Mouse (Mus musculus) olfactory bulb, adult 2 months (tissue): ENCODE data around the gene Synpo2. TPM values are rescaled to one million over a fixed set of nuclear protein-coding genes. Genes with fewer than 3 reads are reported as not detected.

Experiments used
- H3K27ac ChIP-seq: fragments of 200-500 bp; 2 replicates; pipeline ENCODE4 v1.5.1; 2012; ENCODE audit warnings: low read depth, low read length; ENCODE audit not compliant: insufficient read depth
- H3K4me1 ChIP-seq: fragments of 200-500 bp; 2 replicates; pipeline ENCODE4 v1.6.1; 2012; ENCODE audit warnings: low read length; ENCODE audit not compliant: control insufficient read depth, insufficient read depth
- H3K4me3 ChIP-seq: fragments of 200-500 bp; 2 replicates; pipeline ENCODE4 v1.5.1; 2012; ENCODE audit warnings: mild to moderate bottlenecking, low read depth, low read length, moderate library complexity; ENCODE audit not compliant: insufficient read depth
- CTCF ChIP-seq: fragments of 200-500 bp; IDR thresholded peaks from 2 replicates; pipeline ENCODE4 v1.5.1; 2012; ENCODE audit warnings: low read depth, mild to moderate bottlenecking, low read length, moderate library complexity; ENCODE audit not compliant: insufficient read depth
- POLR2A ChIP-seq: fragments of 200-500 bp; IDR thresholded peaks from 2 replicates; pipeline ENCODE4 v1.6.1; 2012; ENCODE audit warnings: mild to moderate bottlenecking, low read depth, low read length, moderate library complexity; ENCODE audit not compliant: insufficient read depth
- WGBS: fragments of 180-500 bp; shearing (Covaris S2); methylation state at CpG from one replicate; pipeline ENCODE4 v1.1.7; 2018; 5-methylcytosine and 5-hydroxymethylcytosine counted together
- polyA plus RNA-seq: library from polyadenylated mRNA; stranded (reverse); fragments of >200 nt; gene quantifications from 2 replicates; pipeline ENCODE4 v1.2.4, GENCODE M21; 2012; ENCODE audit warnings: low replicate concordance; ENCODE audit not compliant: missing spikeins, insufficient read depth, insufficient read length

Synpo2 gene
- polyA plus RNA-seq, 1 experiment = not detected

GRCm38 (mm10) chr3:123245646-123246045 is 9.7 kb upstream of the Synpo2 start:
- H3K27ac ChIP-seq = no peak overlapping the region
- H3K4me1 ChIP-seq = 0 out of 2 replicates have a peak, but pooled peaks cover 2% of the 10 kb centered on the region
- WGBS = 55% methylated on average over 4 of the region's 4 CpGs
- TF ChIP-seq POLR2A (no peak), CTCF (no peak)
- H3K4me3 ChIP-seq = no peak overlapping the region

GRCm38 (mm10) chr3:123244376-123244775 is 8.4 kb upstream of the Synpo2 start:
- 0 out of 2 replicates have a peak, but pooled peaks cover 2% of the 10 kb centered on the region for H3K4me1 ChIP-seq
- 70% methylated on average over 5 of the region's 5 CpGs for WGBS
- no peak overlapping the region for H3K4me3 ChIP-seq
- H3K27ac ChIP-seq = no peak overlapping the region
- no peak for TF ChIP-seq POLR2A
- no peak for TF ChIP-seq CTCF

GRCm38 (mm10) chr3:123237446-123237845 is 1.5 kb upstream of the Synpo2 start:
- TF ChIP-seq CTCF (no peak), POLR2A (no peak)
- H3K27ac ChIP-seq = no peak overlapping the region
- H3K4me1 ChIP-seq = peaks cover 5% of the 10 kb centered on the region
- H3K4me3 ChIP-seq = no peak overlapping the region

- Histone ChIP-seq H3K4me3 (no peak overlapping the region), H3K4me1 (peaks cover 5% of the 10 kb centered on the region), H3K27ac (no peak overlapping the region)
- WGBS = 55% methylated on average over 7 of the region's 7 CpGs
- TF ChIP-seq POLR2A (no peak), CTCF (no peak)
These were observed 1.1 kb upstream of the Synpo2 start for GRCm38 (mm10) chr3:123237039-123237438.

GRCm38 (mm10) chr3:123235495-123235894 is 454 bp downstream of the Synpo2 start:
- 34% methylated on average over 7 of the region's 7 CpGs for WGBS
- peaks cover 5% of the 10 kb centered on the region for H3K4me1 ChIP-seq
- no peak overlapping the region for H3K27ac ChIP-seq
- TF ChIP-seq CTCF = no peak
- TF ChIP-seq POLR2A = no peak
- H3K4me3 ChIP-seq = peak overlapping the region; percentile 61

GRCm38 (mm10) chr3:123234191-123234836 is 1.6 kb downstream of the Synpo2 start:
- Histone ChIP-seq H3K4me1 (peaks cover 5% of the 10 kb centered on the region), H3K4me3 (no peak overlapping the region), H3K27ac (no peak overlapping the region)
- no peak for TF ChIP-seq POLR2A
- no peak for TF ChIP-seq CTCF
- WGBS = 35% methylated on average over 16 of the region's 16 CpGs

- Histone ChIP-seq H3K4me1 (peaks cover 5% of the 10 kb centered on the region), H3K27ac (no peak overlapping the region), H3K4me3 (no peak overlapping the region)
- WGBS = 83% methylated on average over 2 of the region's 2 CpGs
- no peak for TF ChIP-seq POLR2A
- TF ChIP-seq CTCF = no peak
These were observed 4.3 kb downstream of the Synpo2 start for GRCm38 (mm10) chr3:123231639-123232038.

GRCm38 (mm10) chr3:123227276-123227675 is 8.7 kb downstream of the Synpo2 start:
- no peak overlapping the region for H3K27ac ChIP-seq
- no peaks in the 10 kb centered on the region for H3K4me1 ChIP-seq
- H3K4me3 ChIP-seq = no peak overlapping the region
- 82% methylated on average over 3 of the region's 3 CpGs for WGBS
- TF ChIP-seq POLR2A = no peak
- TF ChIP-seq CTCF = no peak

- no peak for TF ChIP-seq CTCF
- TF ChIP-seq POLR2A = no peak
- H3K4me3 ChIP-seq = no peak overlapping the region
- H3K27ac ChIP-seq = no peak overlapping the region
- 65% methylated on average over 6 of the region's 6 CpGs for WGBS
- no peaks in the 10 kb centered on the region for H3K4me1 ChIP-seq
These were observed 17.3 kb downstream of the Synpo2 start for GRCm38 (mm10) chr3:123218646-123219045.

- Histone ChIP-seq H3K27ac (no peak overlapping the region), H3K4me1 (no peaks in the 10 kb centered on the region), H3K4me3 (no peak overlapping the region)
- TF ChIP-seq CTCF = no peak
- no peak for TF ChIP-seq POLR2A
- WGBS = 65% methylated on average over 4 of the region's 4 CpGs
These were observed 27.1 kb downstream of the Synpo2 start for GRCm38 (mm10) chr3:123208891-123209290.
